Mouse (Mus musculus): ENCODE results near the gene Fxyd5. TPM values are rescaled to one million over a fixed set of nuclear protein-coding genes. Genes with fewer than 3 reads are reported as not detected.

Gene Fxyd5
- polyA plus RNA-seq, 1 experiment from 2014 or later: 24.4 TPM

DNA sequence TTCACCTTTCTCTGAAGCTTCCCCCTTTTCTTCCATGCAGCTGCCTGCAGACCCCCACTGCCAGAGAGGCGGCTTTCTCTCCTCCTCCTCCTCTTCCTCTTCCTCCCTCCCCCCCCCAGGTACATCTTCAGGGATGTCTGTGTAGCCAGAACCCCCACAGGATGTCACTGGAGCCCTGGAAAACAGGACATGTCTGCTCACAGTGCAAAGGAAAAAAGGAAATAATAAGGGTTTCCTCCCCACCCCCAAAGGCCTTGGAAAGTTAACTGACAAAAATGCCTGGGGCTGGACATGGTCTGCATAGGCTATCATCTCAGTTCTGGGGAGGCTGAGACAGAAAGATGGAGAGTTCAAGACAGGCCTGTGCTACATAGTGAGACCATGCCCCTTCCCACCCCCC, 38.8 kb upstream of the Fxyd5 start:
- H3K9ac ChIP-seq (ENCODE audit: low read depth, low read length): no peak overlapping the region
- H3K36me3 ChIP-seq (ENCODE audit: control insufficient read depth, insufficient read depth, low read length): no peaks in the 10 kb centered on the region
- no peak overlapping the region for H3K4me3 ChIP-seq (ENCODE audit: low read depth, low read length)
- H3K27me3 ChIP-seq (ENCODE audit: control insufficient read depth, insufficient read depth, low read depth, low read length): no peaks in the 10 kb centered on the region
- H3K4me1 ChIP-seq (ENCODE audit: control insufficient read depth, insufficient read depth, low read length): no peaks in the 10 kb centered on the region
- no peaks in the 10 kb centered on the region for H3K9me3 ChIP-seq (replicated peaks; ENCODE audit: control insufficient read depth, low read length, poor library complexity, severe bottlenecking)
- ATAC-seq: no peak
- H3K27ac ChIP-seq (ENCODE audit: low read length): no peak overlapping the region
- H3K4me2 ChIP-seq (ENCODE audit: low read length): no peak overlapping the region
- WGBS: 38% methylated on average over 1 of the region's 1 CpGs

DNA sequence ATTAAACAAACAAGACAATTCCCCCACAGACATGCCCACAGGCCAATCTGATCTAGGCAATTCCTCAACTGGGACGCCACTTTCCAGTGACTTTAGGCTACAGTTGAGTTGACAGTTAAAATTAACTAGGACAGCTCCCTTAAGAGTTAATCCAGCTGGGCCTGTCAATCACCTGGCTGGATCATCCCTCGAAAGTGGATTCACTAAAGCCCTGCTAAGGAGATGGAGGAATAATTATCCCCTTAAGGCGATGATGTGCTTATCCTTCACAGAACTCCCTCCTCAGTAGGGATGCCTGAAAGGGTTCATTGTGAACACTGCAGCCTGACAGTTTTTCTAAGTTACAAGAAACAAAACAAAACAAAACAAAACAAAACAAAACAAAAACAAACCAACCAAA, 38.3 kb upstream of the Fxyd5 start:
- Histone ChIP-seq H3K4me1 (ENCODE audit: control insufficient read depth, insufficient read depth, low read length) (no peaks in the 10 kb centered on the region), H3K4me2 (ENCODE audit: low read length) (no peak overlapping the region), H3K27me3 (ENCODE audit: control insufficient read depth, insufficient read depth, low read depth, low read length) (no peaks in the 10 kb centered on the region), H3K36me3 (ENCODE audit: control insufficient read depth, insufficient read depth, low read length) (no peaks in the 10 kb centered on the region), H3K27ac (ENCODE audit: low read length) (no peak overlapping the region), H3K9ac (ENCODE audit: low read depth, low read length) (no peak overlapping the region), H3K4me3 (ENCODE audit: low read depth, low read length) (no peak overlapping the region), H3K9me3 (replicated peaks; ENCODE audit: control insufficient read depth, low read length, poor library complexity, severe bottlenecking) (no peaks in the 10 kb centered on the region)
- ATAC-seq: no peak
- 31% methylated on average over 3 of the region's 3 CpGs for WGBS

DNA sequence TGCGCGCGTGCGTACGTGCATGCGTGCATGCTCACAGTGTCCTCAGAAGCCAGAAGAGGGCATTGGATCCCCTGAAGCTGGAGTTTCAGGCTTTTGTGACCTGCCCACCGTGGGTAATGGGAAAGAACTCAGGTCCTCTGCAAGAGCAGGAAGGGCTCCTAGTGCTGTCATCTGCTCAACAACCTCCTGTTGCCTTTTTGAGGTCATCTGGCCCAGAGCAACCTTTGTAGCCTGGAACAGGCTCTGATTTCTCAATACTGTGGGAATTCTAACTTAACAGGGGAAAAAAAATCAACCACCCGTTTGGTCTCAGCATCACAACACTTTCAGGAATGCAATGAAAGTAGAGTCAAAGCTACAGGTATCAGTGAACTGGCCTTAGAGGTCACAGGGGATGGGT, 37.4 kb upstream of the Fxyd5 start:
- no peaks in the 10 kb centered on the region for H3K36me3 ChIP-seq (ENCODE audit: control insufficient read depth, insufficient read depth, low read length)
- H3K4me2 ChIP-seq (ENCODE audit: low read length): no peak overlapping the region
- H3K9ac ChIP-seq (ENCODE audit: low read depth, low read length): no peak overlapping the region
- ATAC-seq: no peak
- no peak overlapping the region for H3K4me3 ChIP-seq (ENCODE audit: low read depth, low read length)
- H3K27me3 ChIP-seq (ENCODE audit: control insufficient read depth, insufficient read depth, low read depth, low read length): no peaks in the 10 kb centered on the region
- H3K9me3 ChIP-seq (replicated peaks; ENCODE audit: control insufficient read depth, low read length, poor library complexity, severe bottlenecking): no peaks in the 10 kb centered on the region
- 91% methylated on average over 8 of the region's 8 CpGs for WGBS
- H3K4me1 ChIP-seq (ENCODE audit: control insufficient read depth, insufficient read depth, low read length): no peaks in the 10 kb centered on the region
- no peak overlapping the region for H3K27ac ChIP-seq (ENCODE audit: low read length)

DNA sequence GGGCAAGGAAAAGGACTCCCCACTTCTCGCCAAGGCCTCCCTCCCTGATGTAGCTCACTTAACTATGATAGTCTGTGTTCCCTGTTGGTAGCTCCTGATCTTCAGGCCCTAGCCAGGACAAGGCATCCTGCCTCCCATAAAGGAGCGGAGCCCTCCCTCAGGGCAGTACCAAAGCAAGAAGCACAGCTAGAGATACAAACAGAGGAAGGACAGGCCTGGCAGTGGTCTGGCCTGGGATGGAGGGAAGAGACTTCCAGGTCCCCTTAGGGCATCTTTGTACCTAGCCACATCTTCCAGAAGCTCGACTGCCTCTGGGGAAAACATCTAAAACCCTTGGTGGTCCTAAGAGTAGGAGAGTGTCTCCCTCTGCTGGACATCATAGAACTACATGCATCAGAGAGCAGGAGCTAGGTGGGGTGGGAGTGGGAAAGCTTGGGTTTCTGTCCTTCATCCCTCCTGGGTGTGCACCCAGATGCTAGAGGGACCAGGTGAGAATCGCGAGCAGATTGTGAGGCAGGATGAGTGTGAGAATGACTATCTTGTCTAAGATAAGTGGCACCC, 35.7 kb upstream of the Fxyd5 start:
- H3K9me3 ChIP-seq (replicated peaks; ENCODE audit: control insufficient read depth, low read length, poor library complexity, severe bottlenecking): no peaks in the 10 kb centered on the region
- no peak overlapping the region for H3K4me2 ChIP-seq (ENCODE audit: low read length)
- H3K27ac ChIP-seq (ENCODE audit: low read length): no peak overlapping the region
- H3K36me3 ChIP-seq (ENCODE audit: control insufficient read depth, insufficient read depth, low read length): no peaks in the 10 kb centered on the region
- H3K27me3 ChIP-seq (ENCODE audit: control insufficient read depth, insufficient read depth, low read depth, low read length): no peaks in the 10 kb centered on the region
- WGBS: 52% methylated on average over 5 of the region's 5 CpGs
- ATAC-seq: no peak
- H3K9ac ChIP-seq (ENCODE audit: low read depth, low read length): no peak overlapping the region
- H3K4me3 ChIP-seq (ENCODE audit: low read depth, low read length): no peak overlapping the region
- H3K4me1 ChIP-seq (ENCODE audit: control insufficient read depth, insufficient read depth, low read length): no peaks in the 10 kb centered on the region

DNA sequence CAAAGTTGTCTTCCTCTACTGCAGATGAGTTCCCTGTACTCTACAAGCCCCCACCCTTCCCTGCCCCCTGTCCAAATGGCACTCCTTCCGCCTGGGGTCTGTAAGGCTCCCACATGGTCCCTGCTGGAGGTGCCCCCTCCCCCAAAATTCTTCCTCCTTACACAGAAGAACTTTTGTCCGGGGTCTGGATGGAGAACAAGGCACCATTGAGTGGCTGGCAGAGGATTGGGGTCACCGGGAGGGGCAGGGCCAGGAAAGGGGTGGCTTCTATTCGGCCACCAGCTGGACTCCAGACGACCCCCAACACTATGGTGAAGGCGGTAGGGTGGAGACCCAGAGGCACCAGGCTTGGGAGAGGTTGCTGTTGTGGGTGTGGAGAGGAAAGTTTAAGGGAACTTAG, 35.2 kb upstream of the Fxyd5 start:
- Histone ChIP-seq H3K36me3 (ENCODE audit: control insufficient read depth, insufficient read depth, low read length) (no peaks in the 10 kb centered on the region), H3K9me3 (replicated peaks; ENCODE audit: control insufficient read depth, low read length, poor library complexity, severe bottlenecking) (no peaks in the 10 kb centered on the region), H3K27ac (ENCODE audit: low read length) (no peak overlapping the region), H3K4me3 (ENCODE audit: low read depth, low read length) (no peak overlapping the region), H3K9ac (ENCODE audit: low read depth, low read length) (no peak overlapping the region), H3K4me2 (ENCODE audit: low read length) (no peak overlapping the region), H3K27me3 (ENCODE audit: control insufficient read depth, insufficient read depth, low read depth, low read length) (no peaks in the 10 kb centered on the region), H3K4me1 (ENCODE audit: control insufficient read depth, insufficient read depth, low read length) (no peaks in the 10 kb centered on the region)
- ATAC-seq: no peak
- 69% methylated on average over 6 of the region's 6 CpGs for WGBS

DNA sequence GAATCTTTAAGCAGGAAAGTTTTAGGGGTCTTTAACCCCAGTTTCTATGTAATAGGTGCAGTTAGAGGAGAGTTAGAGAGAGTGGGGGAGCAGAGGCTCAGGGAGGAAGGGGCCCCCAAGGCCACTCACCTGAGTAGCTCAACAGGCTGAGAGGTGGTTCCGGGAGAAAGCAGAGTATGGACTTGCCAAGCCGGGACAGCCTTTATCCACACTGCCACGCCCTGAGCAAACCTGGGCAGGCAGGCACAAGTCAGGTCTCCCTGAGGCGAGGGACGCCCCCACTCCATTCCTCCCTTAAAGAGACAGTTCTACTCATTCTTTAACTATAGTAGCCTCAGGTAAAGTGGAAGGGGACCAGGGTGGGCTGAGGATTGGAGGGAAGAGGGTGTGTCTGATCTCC, 34.2 kb upstream of the Fxyd5 start, which contains the start of gene Fxyd3:
TSS of gene Fxyd3 (minus strand) at position 213 of the 400 bp plus-strand sequence.
- H3K9ac ChIP-seq (ENCODE audit: low read depth, low read length): no peak within 1 kb of the TSS
- no peaks in the 10 kb centered on the region for H3K27me3 ChIP-seq (ENCODE audit: control insufficient read depth, insufficient read depth, low read depth, low read length)
- H3K36me3 ChIP-seq (ENCODE audit: control insufficient read depth, insufficient read depth, low read length): no peaks in the 10 kb centered on the region
- ATAC-seq: no peak
- no peaks in the 10 kb centered on the region for H3K4me1 ChIP-seq (ENCODE audit: control insufficient read depth, insufficient read depth, low read length)
- no peak within 1 kb of the TSS for H3K4me2 ChIP-seq (ENCODE audit: low read length)
- H3K27ac ChIP-seq (ENCODE audit: low read length): no peak within 1 kb of the TSS
- H3K9me3 ChIP-seq (replicated peaks; ENCODE audit: control insufficient read depth, low read length, poor library complexity, severe bottlenecking): no peaks in the 10 kb centered on the region
- no peak within 1 kb of the TSS for H3K4me3 ChIP-seq (ENCODE audit: low read depth, low read length)
- 62% methylated on average over 5 of the region's 5 CpGs for WGBS

DNA sequence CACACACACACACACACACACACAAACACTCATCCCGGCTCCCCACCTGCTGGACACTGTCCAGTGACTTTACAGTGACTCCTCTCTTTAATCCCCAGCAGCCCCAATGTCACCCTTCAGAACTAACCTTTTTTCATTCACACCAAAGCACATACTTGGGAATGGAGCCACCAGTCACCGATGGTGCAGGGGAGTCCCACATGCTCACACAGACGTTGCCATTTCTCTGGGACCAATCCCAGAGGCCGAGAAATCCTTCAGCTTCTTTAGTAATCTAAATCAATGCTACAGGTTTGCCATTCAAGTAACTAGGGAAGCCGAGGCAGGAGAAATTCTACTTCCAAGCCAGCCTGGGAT, 32.4 kb upstream of the Fxyd5 start:
- 70% methylated on average over 5 of the region's 5 CpGs for WGBS
- no peak for ATAC-seq
- no peak overlapping the region for H3K4me3 ChIP-seq (ENCODE audit: low read depth, low read length)

DNA sequence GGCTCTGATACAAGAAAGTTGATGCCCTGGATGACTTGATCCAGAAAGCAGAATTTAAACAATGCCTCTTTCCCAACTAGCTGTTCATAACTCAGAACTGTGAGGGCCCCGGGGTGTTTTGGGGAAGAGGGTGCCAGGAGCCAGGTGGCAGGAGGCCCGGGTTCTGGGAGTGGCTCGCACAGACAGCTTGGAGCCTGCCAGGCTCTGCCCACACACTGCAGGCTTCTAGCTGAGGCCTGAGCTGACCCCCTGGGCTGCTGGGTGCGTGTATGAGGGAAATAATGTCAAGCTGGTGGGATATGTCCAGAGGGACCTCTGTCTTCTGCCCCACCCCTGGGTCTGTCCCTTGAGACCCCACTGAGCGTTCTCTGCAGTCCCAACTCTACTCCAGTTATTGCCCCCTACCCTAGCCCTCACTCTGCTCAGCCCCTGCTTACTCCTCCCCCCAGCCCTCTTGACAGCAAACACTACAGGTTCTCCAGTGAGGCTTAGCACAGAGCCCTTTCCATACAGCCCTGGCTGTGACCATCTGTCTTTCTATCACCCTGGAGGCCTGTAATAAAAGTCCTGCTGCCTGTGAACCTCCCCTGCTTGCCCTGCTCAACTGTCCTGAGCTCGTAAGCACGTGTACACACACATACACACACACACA, 31.9 kb upstream of the Fxyd5 start:
- peaks cover 2% of the 10 kb centered on the region; the same call in 1 of the 2 replicates for H3K4me1 ChIP-seq (ENCODE audit: control insufficient read depth, insufficient read depth, low read length)
- ATAC-seq: no peak
- H3K9ac ChIP-seq (ENCODE audit: low read depth, low read length): no peak overlapping the region
- no peaks in the 10 kb centered on the region for H3K27me3 ChIP-seq (ENCODE audit: control insufficient read depth, insufficient read depth, low read depth, low read length)
- WGBS: 61% methylated on average over 7 of the region's 7 CpGs
- H3K27ac ChIP-seq (ENCODE audit: low read length): no peak overlapping the region
- no peaks in the 10 kb centered on the region for H3K36me3 ChIP-seq (ENCODE audit: control insufficient read depth, insufficient read depth, low read length)
- H3K4me2 ChIP-seq (ENCODE audit: low read length): no peak overlapping the region
- no peak overlapping the region for H3K4me3 ChIP-seq (ENCODE audit: low read depth, low read length)
- no peaks in the 10 kb centered on the region for H3K9me3 ChIP-seq (replicated peaks; ENCODE audit: control insufficient read depth, low read length, poor library complexity, severe bottlenecking)

More for the DNA sequence above, 32.4 kb upstream of the Fxyd5 start:
- H3K36me3 ChIP-seq (ENCODE audit: control insufficient read depth, insufficient read depth, low read length): no peaks in the 10 kb centered on the region
- H3K4me2 ChIP-seq (ENCODE audit: low read length): no peak overlapping the region
- no peak overlapping the region for H3K9ac ChIP-seq (ENCODE audit: low read depth, low read length)
- no peaks in the 10 kb centered on the region for H3K9me3 ChIP-seq (replicated peaks; ENCODE audit: control insufficient read depth, low read length, poor library complexity, severe bottlenecking)
- peaks cover 2% of the 10 kb centered on the region; the same call in 1 of the 2 replicates for H3K4me1 ChIP-seq (ENCODE audit: control insufficient read depth, insufficient read depth, low read length)
- no peak overlapping the region for H3K27ac ChIP-seq (ENCODE audit: low read length)
- no peaks in the 10 kb centered on the region for H3K27me3 ChIP-seq (ENCODE audit: control insufficient read depth, insufficient read depth, low read depth, low read length)

DNA sequence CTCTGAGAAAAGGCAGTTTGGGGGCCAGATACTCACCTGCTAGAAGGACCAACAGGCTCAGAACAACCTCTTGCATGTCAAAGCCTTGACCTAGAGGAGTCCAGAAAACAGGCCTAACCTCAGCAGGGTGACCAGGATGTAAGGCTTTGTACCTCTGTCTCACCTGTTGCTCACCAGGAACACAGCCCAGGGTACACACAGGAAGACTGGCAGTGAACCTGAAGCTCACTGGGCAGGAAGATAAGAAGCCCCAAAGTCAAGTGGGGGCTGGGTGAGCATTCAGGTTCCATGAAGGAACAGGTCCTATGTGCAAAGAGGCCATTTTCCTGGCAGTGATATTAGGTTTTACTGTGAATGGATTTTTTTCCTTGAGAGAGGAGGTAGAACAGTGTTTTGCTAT, 31.3 kb upstream of the Fxyd5 start:
- Histone ChIP-seq H3K9me3 (replicated peaks; ENCODE audit: control insufficient read depth, low read length, poor library complexity, severe bottlenecking) (no peaks in the 10 kb centered on the region), H3K4me3 (ENCODE audit: low read depth, low read length) (no peak overlapping the region), H3K4me2 (ENCODE audit: low read length) (no peak overlapping the region), H3K4me1 (ENCODE audit: control insufficient read depth, insufficient read depth, low read length) (peaks cover 2% of the 10 kb centered on the region; the same call in 1 of the 2 replicates), H3K27ac (ENCODE audit: low read length) (no peak overlapping the region), H3K27me3 (ENCODE audit: control insufficient read depth, insufficient read depth, low read depth, low read length) (no peaks in the 10 kb centered on the region), H3K9ac (ENCODE audit: low read depth, low read length) (no peak overlapping the region), H3K36me3 (ENCODE audit: control insufficient read depth, insufficient read depth, low read length) (no peaks in the 10 kb centered on the region)
- no peak for ATAC-seq
